ENCODE assay signal across 14 mouse cellular contexts in genomic region chr6:108824816-108825545, GRCm38 (mm10). TPM values are rescaled to one million over a fixed set of nuclear protein-coding genes. Genes with fewer than 3 reads are reported as not detected.
DNase-seq lines count a peak whose midpoint lies in the region.
"Had no signal": no experiment of that assay in that cellular context is flagged by ENCODE, and none has a peak within 500 bp of the region (broad histone marks: within the 10 kb centered on the region; RNA-seq: fewer than 3 reads in every experiment).

No protein-coding gene starts in this region.

- DNase-seq in layer of hippocampus, adult 9-11 months, result peak; percentile 60
- no peak for DNase-seq in layer of hippocampus, postnatal 10 days (ENCODE audit: low spot score in 2 of 2)
- DNase-seq in 416B (ENCODE audit: low read depth), result peak; percentile 87
- peak; percentile 28 for DNase-seq in NIH3T3 (ENCODE audit: low read depth)
- DNase-seq in embryonic facial prominence, embryonic 10.5 days (ENCODE audit: low spot score), result no peak
- DNase-seq in kidney, adult 9 months, result no peak
- DNase-seq: adrenal gland, adult 2 months; cerebellum, postnatal 14 days; gastrocnemius, postnatal 25 days; thymus, adult 18-20 months had no signal

- H3K4me3 ChIP-seq in macrophage (ENCODE audit: inconsistent target), result no peak overlapping the region
- H3K4me3 ChIP-seq in embryonic facial prominence, embryonic 10.5 days, result no peak overlapping the region
- H3K4me3 ChIP-seq: forebrain, embryonic 13.5 days; limb, embryonic 10.5 days had no signal

- no peaks in the 10 kb centered on the region for H3K9me3 ChIP-seq in embryonic facial prominence, embryonic 10.5 days
- H3K9me3 ChIP-seq: forebrain, embryonic 13.5 days; limb, embryonic 10.5 days had no signal

- 5% methylated on average over 7 of the region's 7 CpGs for WGBS in macrophage (ENCODE audit: missing documents)
- 70% methylated on average over 7 of the region's 7 CpGs for WGBS in embryonic facial prominence, embryonic 10.5 days

- no peaks in the 10 kb centered on the region for H3K27me3 ChIP-seq in embryonic facial prominence, embryonic 10.5 days (replicated peaks; ENCODE audit: low read depth, poor library complexity, severe bottlenecking)
- H3K27me3 ChIP-seq: forebrain, embryonic 13.5 days had no signal

- H3K36me3 ChIP-seq in macrophage (ENCODE audit: inconsistent target), result peaks cover 37% of the 10 kb centered on the region
- peaks cover 40% of the 10 kb centered on the region for H3K36me3 ChIP-seq in embryonic facial prominence, embryonic 10.5 days (replicated peaks)

- H3K79me2 ChIP-seq in macrophage (ENCODE audit: inconsistent target), result peaks cover 68% of the 10 kb centered on the region

- H3K27ac ChIP-seq in macrophage, result peak overlapping the region; percentile 89
- no peak overlapping the region for H3K27ac ChIP-seq in embryonic facial prominence, embryonic 10.5 days (replicated peaks)
- H3K27ac ChIP-seq: forebrain, embryonic 13.5 days; kidney, postnatal 0 days; limb, embryonic 10.5 days had no signal

- H3K4me1 ChIP-seq in embryonic facial prominence, embryonic 10.5 days, result peaks cover 13% of the 10 kb centered on the region

RNA-seq across cellular contexts. Expression of gene Edem1, which starts 3.5 kb away (rescaled TPM):
- total RNA-seq in layer of hippocampus, postnatal 10 days (2021), result 10 to 100 TPM; 24.1 to 32.9 TPM
- 100 to 1,000 TPM in 19 of 26 experiments, 10 to 100 TPM in 7; 62.0 to 253 (median 163) TPM for total RNA-seq in macrophage (2018; cell fraction: chromatin; rRNA removed)
- 100 to 1,000 TPM in 13 of 26 experiments, 10 to 100 TPM in 13; 62.6 to 173 (median 103) TPM for total RNA-seq in macrophage (2018; cell fraction: cytosol; rRNA removed)
- 100 to 1,000 TPM; 110 to 262 (median 169) TPM for total RNA-seq in macrophage (2018; cell fraction: nucleus; rRNA removed)
- polyA plus RNA-seq in macrophage (2018), result 91.9 to 108 TPM (median 94.0 TPM) in 3 replicates
- polyA plus RNA-seq in embryonic facial prominence, embryonic 10.5 days (2016; fragmentation: Nextera tagmentation; extraction: Ambion mirVana), result 19.1 and 19.9 TPM in 2 replicates

RNA-seq across cellular contexts. Expression of gene Arl8b, which starts 42.1 kb away (rescaled TPM):
- 100 to 1,000 TPM; 142 to 165 TPM for total RNA-seq in layer of hippocampus, postnatal 10 days (2021)
- 10 to 100 TPM; 14.0 to 76.4 (median 31.9) TPM for total RNA-seq in macrophage (2018; cell fraction: chromatin; rRNA removed)
- total RNA-seq in macrophage (2018; cell fraction: cytosol; rRNA removed), result 100 to 1,000 TPM; 109 to 286 (median 176) TPM
- total RNA-seq in macrophage (2018; cell fraction: nucleus; rRNA removed), result 100 to 1,000 TPM in 2 of 26 experiments, 10 to 100 TPM in 24; 39.2 to 153 (median 70.2) TPM
- polyA plus RNA-seq in macrophage (2018), result 194 to 269 TPM (median 210 TPM) in 3 replicates
- polyA plus RNA-seq in embryonic facial prominence, embryonic 10.5 days (2016; fragmentation: Nextera tagmentation; extraction: Ambion mirVana), result 61.4 and 62.2 TPM in 2 replicates

Comparison
In these comparisons a context has a peak if more than half of its experiments do, and no peak if none do; other contexts are left out.
1. DNase-seq: peak in layer of hippocampus, adult 9-11 months (single experiment), 416B (single experiment) and NIH3T3 (single experiment); none in layer of hippocampus, postnatal 10 days (0 of 2), embryonic facial prominence, embryonic 10.5 days (single experiment) and kidney, adult 9 months (single experiment).